Mouse (Mus musculus) kidney, embryonic 14.5 days (tissue): Measurements from ENCODE around the gene 1810009A15Rik. TPM values are rescaled to one million over a fixed set of nuclear protein-coding genes. Genes with fewer than 3 reads are reported as not detected.

Source experiments
- ATAC-seq: fragments of 200-750 bp; cut with Nextera tagmentation; 2 replicates; pipeline ENCODE4 v1.8.0; 2017; ENCODE audit warnings: moderate number of reproducible peaks, mild to moderate bottlenecking, moderate TSS enrichment, moderate library complexity; ENCODE audit not compliant: low FRiP score, low TSS enrichment
- H3K27ac ChIP-seq: fragments of 300-500 bp; sonication (generic); 2 replicates; pipeline ENCODE4 v1.5.1; 2014; ENCODE audit warnings: low read depth, mild to moderate bottlenecking, low read length, moderate library complexity, mixed read lengths
- H3K27me3 ChIP-seq: fragments of 300-500 bp; sonication (generic); 2 replicates; pipeline ENCODE4 v1.6.1; 2014; ENCODE audit warnings: mild to moderate bottlenecking, low read length; ENCODE audit not compliant: control insufficient read depth, insufficient read depth
- H3K36me3 ChIP-seq: fragments of 300-500 bp; sonication (generic); 2 replicates; pipeline ENCODE4 v1.6.1; 2014; ENCODE audit warnings: low read length, mixed read lengths; ENCODE audit not compliant: control insufficient read depth, insufficient read depth
- H3K4me1 ChIP-seq: fragments of 300-500 bp; sonication (generic); 2 replicates; pipeline ENCODE4 v1.6.1; 2014; ENCODE audit warnings: low read length, mixed read lengths; ENCODE audit not compliant: control insufficient read depth, insufficient read depth
- H3K4me2 ChIP-seq: fragments of 300-500 bp; sonication (generic); replicated peaks from 2 replicates; pipeline ENCODE4 v1.6.1; 2014; ENCODE audit warnings: low read depth, mild to moderate bottlenecking, low read length
- H3K4me3 ChIP-seq: fragments of 300-500 bp; sonication (generic); 2 replicates; pipeline ENCODE4 v1.5.1; 2014; ENCODE audit warnings: mild to moderate bottlenecking, low read length
- H3K9ac ChIP-seq: fragments of 300-500 bp; sonication (generic); 2 replicates; pipeline ENCODE4 v1.6.1; 2014; ENCODE audit warnings: low read depth, mild to moderate bottlenecking, low read length, moderate library complexity
- H3K9me3 ChIP-seq: fragments of 300-500 bp; sonication (generic); 2 replicates; pipeline ENCODE4 v1.6.1; 2016; ENCODE audit warnings: low read length; ENCODE audit not compliant: control insufficient read depth
- WGBS: fragments of 180-500 bp; shearing (Covaris S2); extraction: QIAGEN DNeasy Blood & Tissue Kit; methylation state at CpG from one replicate; pipeline ENCODE4 v1.1.7; 2014; 5-methylcytosine and 5-hydroxymethylcytosine counted together
- polyA plus RNA-seq: library from polyadenylated mRNA; unstranded; fragments of >200 nt; fragmentation: Nextera tagmentation; extraction: Ambion mirVana; gene quantifications from 2 replicates; pipeline ENCODE4 v1.2.1, GENCODE M21; 2014

The 1810009A15Rik gene
- polyA plus RNA-seq, 1 experiment from 2014 or later: 112 TPM

- H3K36me3 ChIP-seq: peaks cover 34% of the 10 kb centered on the region; the same call in 1 of the 2 replicates
Observed at GRCm38 (mm10) chr19:8926766-8927165, 38.1 kb downstream of the 1810009A15Rik start.

GRCm38 (mm10) chr19:8927891-8928525 lies 39.4 kb downstream of the 1810009A15Rik start:
- Histone ChIP-seq H3K27ac (no peak overlapping the region), H3K36me3 (peaks cover 35% of the 10 kb centered on the region), H3K9ac (no peak overlapping the region), H3K9me3 (no peaks in the 10 kb centered on the region), H3K4me2 (no peak overlapping the region), H3K27me3 (no peaks in the 10 kb centered on the region), H3K4me3 (no peak overlapping the region), H3K4me1 (peaks cover 16% of the 10 kb centered on the region)
- WGBS: 87% methylated on average over 12 of the region's 12 CpGs
- no peak for ATAC-seq

More at GRCm38 (mm10) chr19:8926766-8927165, 38.1 kb downstream of the 1810009A15Rik start:
- Histone ChIP-seq H3K27me3 (no peaks in the 10 kb centered on the region), H3K4me1 (peaks cover 17% of the 10 kb centered on the region), H3K9me3 (no peaks in the 10 kb centered on the region), H3K9ac (no peak overlapping the region), H3K4me2 (no peak overlapping the region), H3K27ac (no peak overlapping the region), H3K4me3 (no peak overlapping the region)
- no peak for ATAC-seq
- WGBS: 100% methylated on average over 2 of the region's 2 CpGs

GRCm38 (mm10) chr19:8928689-8929223 lies 40.1 kb downstream of the 1810009A15Rik start:
- peaks cover 42% of the 10 kb centered on the region for H3K36me3 ChIP-seq
- H3K4me3 ChIP-seq: peak overlapping the region; percentile 82
- H3K4me1 ChIP-seq: peaks cover 16% of the 10 kb centered on the region
- peak; percentile 24; the same call in 1 of the 2 replicates for ATAC-seq
- H3K9me3 ChIP-seq: no peaks in the 10 kb centered on the region
- peak overlapping the region; percentile 81 for H3K9ac ChIP-seq
- H3K4me2 ChIP-seq: peak overlapping the region; percentile 83
- H3K27me3 ChIP-seq: no peaks in the 10 kb centered on the region
- peak overlapping the region; percentile 83; the same call in 1 of the 2 replicates for H3K27ac ChIP-seq
- WGBS: 19% methylated on average over 16 of the region's 16 CpGs

- no peaks in the 10 kb centered on the region for H3K9me3 ChIP-seq
- peaks cover 45% of the 10 kb centered on the region for H3K36me3 ChIP-seq
- ATAC-seq: peak; percentile 85
- WGBS: under 1% methylated on average over 48 of the region's 74 CpGs
- H3K4me1 ChIP-seq: peaks cover 16% of the 10 kb centered on the region
- peak within 1 kb of the TSS; percentile 83 for H3K27ac ChIP-seq
- no peaks in the 10 kb centered on the region for H3K27me3 ChIP-seq
- peak within 1 kb of the TSS; percentile 81 for H3K9ac ChIP-seq
- H3K4me3 ChIP-seq: peak within 1 kb of the TSS; percentile 82
- H3K4me2 ChIP-seq: peak within 1 kb of the TSS; percentile 83
Observed at GRCm38 (mm10) chr19:8929224-8930088, 40.8 kb downstream of the 1810009A15Rik start, which contains the start of the genes Rom1 and Eml3. Gene Rom1 (minus strand): TSS chr19:8929356. Gene Eml3 (plus strand): TSS chr19:8929552.

- peak overlapping the region; percentile 82 for H3K4me3 ChIP-seq
- 6% methylated on average over 11 of the region's 11 CpGs for WGBS
Observed at GRCm38 (mm10) chr19:8930117-8930516, 41.5 kb downstream of the 1810009A15Rik start.

GRCm38 (mm10) chr19:8930771-8931170 lies 42.1 kb downstream of the 1810009A15Rik start:
- Histone ChIP-seq H3K9ac (peak overlapping the region; percentile 81; the same call in 1 of the 2 replicates), H3K4me3 (peak overlapping the region; percentile 82), H3K9me3 (no peaks in the 10 kb centered on the region), H3K4me1 (peaks cover 16% of the 10 kb centered on the region), H3K27ac (no peak overlapping the region), H3K4me2 (peak overlapping the region; percentile 83), H3K36me3 (peaks cover 52% of the 10 kb centered on the region), H3K27me3 (no peaks in the 10 kb centered on the region)
- WGBS: 74% methylated on average over 7 of the region's 7 CpGs
- ATAC-seq: no peak

More at GRCm38 (mm10) chr19:8930117-8930516, 41.5 kb downstream of the 1810009A15Rik start:
- H3K9me3 ChIP-seq: no peaks in the 10 kb centered on the region
- H3K27me3 ChIP-seq: no peaks in the 10 kb centered on the region
- H3K36me3 ChIP-seq: peaks cover 50% of the 10 kb centered on the region
- peak overlapping the region; percentile 83; the same call in 1 of the 2 replicates for H3K27ac ChIP-seq
- H3K4me2 ChIP-seq: peak overlapping the region; percentile 83
- H3K4me1 ChIP-seq: peaks cover 16% of the 10 kb centered on the region
- peak overlapping the region; percentile 81 for H3K9ac ChIP-seq
- 0 out of 2 replicates have a peak, but pooled peaks have one; percentile 20 for ATAC-seq

- Histone ChIP-seq H3K4me1 (peaks cover 4% of the 10 kb centered on the region; the same call in 1 of the 2 replicates), H3K4me2 (no peak overlapping the region), H3K36me3 (peaks cover 48% of the 10 kb centered on the region), H3K9me3 (no peaks in the 10 kb centered on the region), H3K4me3 (no peak overlapping the region), H3K27ac (no peak overlapping the region), H3K9ac (no peak overlapping the region), H3K27me3 (no peaks in the 10 kb centered on the region)
- WGBS: 90% methylated on average over 2 of the region's 2 CpGs
- no peak for ATAC-seq
Observed at GRCm38 (mm10) chr19:8936736-8937135, 48.1 kb downstream of the 1810009A15Rik start.
